Mouse (Mus musculus) embryonic facial prominence, embryonic 13.5 days (tissue): ENCODE results near the gene Pofut2. TPM values are rescaled to one million over a fixed set of nuclear protein-coding genes. Genes with fewer than 3 reads are reported as not detected.

Experiments used
- ATAC-seq: fragments of 200-750 bp; cut with Nextera tagmentation; 2 replicates; pipeline ENCODE4 v1.8.0; 2017; ENCODE audit warnings: low read depth; ENCODE audit not compliant: insufficient number of reproducible peaks, insufficient read depth, low FRiP score, low TSS enrichment
- H3K27ac ChIP-seq: fragments of 300-500 bp; sonication (generic); 2 replicates; pipeline ENCODE4 v1.5.1; 2015; ENCODE audit warnings: moderate library complexity, mild to moderate bottlenecking, inconsistent platforms
- H3K27me3 ChIP-seq: fragments of 300-500 bp; sonication (generic); 2 replicates; pipeline ENCODE4 v1.6.1; 2015; ENCODE audit warnings: mild to moderate bottlenecking, inconsistent platforms
- H3K36me3 ChIP-seq: fragments of 300-500 bp; sonication (generic); 2 replicates; pipeline ENCODE4 v1.6.1; 2015; ENCODE audit warnings: mild to moderate bottlenecking, inconsistent platforms
- H3K4me1 ChIP-seq: fragments of 300-500 bp; sonication (generic); 2 replicates; pipeline ENCODE4 v1.6.1; 2015; ENCODE audit warnings: inconsistent platforms
- H3K4me2 ChIP-seq: fragments of 300-500 bp; sonication (generic); 2 replicates; pipeline ENCODE4 v1.6.1; 2015; ENCODE audit warnings: moderate library complexity, mild to moderate bottlenecking, inconsistent platforms
- H3K4me3 ChIP-seq: fragments of 300-500 bp; sonication (generic); 2 replicates; pipeline ENCODE4 v1.5.1; 2015; ENCODE audit warnings: mild to moderate bottlenecking, inconsistent platforms
- H3K9ac ChIP-seq: fragments of 300-500 bp; sonication (generic); 2 replicates; pipeline ENCODE4 v1.6.1; 2015; ENCODE audit warnings: mild to moderate bottlenecking, inconsistent platforms
- H3K9me3 ChIP-seq: fragments of 300-500 bp; sonication (generic); 2 replicates; pipeline ENCODE4 v1.6.1; 2016; ENCODE audit warnings: inconsistent platforms
- WGBS: fragments of 180-500 bp; shearing (Covaris S2); methylation state at CpG from one replicate; pipeline ENCODE4 v1.1.7; 2015; ENCODE audit warnings: mixed read lengths; 5-methylcytosine and 5-hydroxymethylcytosine counted together
- polyA plus RNA-seq: library from polyadenylated mRNA; unstranded; fragments of >200 nt; fragmentation: Nextera tagmentation; extraction: Ambion mirVana; gene quantifications from 2 replicates; pipeline ENCODE4 v1.2.1, GENCODE M21; 2015

Pofut2 gene
- polyA plus RNA-seq, 1 experiment from 2014 or later = 134 TPM

DNA sequence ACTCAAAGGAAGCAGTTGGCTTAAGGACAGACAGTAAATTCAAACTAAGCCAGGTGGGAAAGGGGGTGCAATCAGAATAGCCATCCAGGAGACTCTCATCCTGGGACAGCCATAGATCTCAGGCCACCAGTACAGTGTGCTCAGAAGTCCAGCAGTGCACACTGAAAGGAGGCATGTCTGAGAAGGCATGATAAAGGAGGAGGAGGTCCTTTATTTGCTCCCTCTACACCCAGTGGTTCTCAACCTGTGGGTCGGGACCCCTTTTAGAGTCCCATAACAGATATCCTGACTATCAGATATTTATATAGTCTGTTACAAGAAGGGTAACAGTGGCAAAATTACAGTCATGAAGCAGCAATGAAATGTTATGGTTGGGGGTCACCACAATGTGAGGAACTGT lies 25.8 kb upstream of the Pofut2 start:
- ATAC-seq = no peak
- Histone ChIP-seq H3K9ac (no peak overlapping the region), H3K4me1 (peaks cover 5% of the 10 kb centered on the region), H3K4me3 (no peak overlapping the region), H3K9me3 (no peaks in the 10 kb centered on the region), H3K27ac (no peak overlapping the region), H3K36me3 (no peaks in the 10 kb centered on the region), H3K4me2 (no peak overlapping the region), H3K27me3 (no peaks in the 10 kb centered on the region)
- WGBS = 89% methylated on average over 1 of the region's 1 CpGs

DNA sequence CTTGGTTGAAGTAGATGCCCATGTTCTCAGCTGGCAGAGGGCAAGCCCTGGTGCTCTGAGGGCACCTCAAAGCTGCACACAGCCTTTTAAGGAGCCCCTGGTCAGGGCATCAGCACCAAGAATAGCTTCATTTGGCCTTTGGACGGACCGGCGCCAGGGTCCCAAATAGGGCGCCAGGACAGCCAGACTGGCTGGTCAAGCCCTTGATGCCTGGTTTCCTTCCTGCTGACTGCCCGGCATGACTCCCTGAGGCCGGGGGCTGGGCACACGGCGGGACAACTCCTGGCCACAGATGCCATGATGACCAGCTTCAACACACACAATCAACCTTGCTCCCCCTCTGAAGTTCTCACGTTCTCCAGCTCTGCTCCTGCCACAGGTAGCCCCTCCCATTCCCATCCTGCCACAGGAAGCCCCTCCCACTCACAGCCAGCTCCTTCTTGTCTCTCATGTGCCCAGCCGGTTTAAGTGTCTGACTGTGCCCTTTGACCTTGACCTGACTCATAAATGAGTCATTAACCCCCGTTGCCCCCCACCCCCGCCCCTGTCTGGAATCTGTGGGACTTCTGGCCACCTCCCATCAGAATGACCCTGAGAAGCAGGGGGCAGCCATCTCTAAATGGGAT lies 23.9 kb upstream of the Pofut2 start:
- Histone ChIP-seq H3K9ac (no peak overlapping the region), H3K27me3 (no peaks in the 10 kb centered on the region), H3K4me2 (no peak overlapping the region), H3K9me3 (no peaks in the 10 kb centered on the region), H3K36me3 (no peaks in the 10 kb centered on the region), H3K4me1 (peaks cover 5% of the 10 kb centered on the region; the same call in 1 of the 2 replicates), H3K4me3 (no peak overlapping the region), H3K27ac (no peak overlapping the region)
- no peak for ATAC-seq
- WGBS = 70% methylated on average over 12 of the region's 12 CpGs

DNA sequence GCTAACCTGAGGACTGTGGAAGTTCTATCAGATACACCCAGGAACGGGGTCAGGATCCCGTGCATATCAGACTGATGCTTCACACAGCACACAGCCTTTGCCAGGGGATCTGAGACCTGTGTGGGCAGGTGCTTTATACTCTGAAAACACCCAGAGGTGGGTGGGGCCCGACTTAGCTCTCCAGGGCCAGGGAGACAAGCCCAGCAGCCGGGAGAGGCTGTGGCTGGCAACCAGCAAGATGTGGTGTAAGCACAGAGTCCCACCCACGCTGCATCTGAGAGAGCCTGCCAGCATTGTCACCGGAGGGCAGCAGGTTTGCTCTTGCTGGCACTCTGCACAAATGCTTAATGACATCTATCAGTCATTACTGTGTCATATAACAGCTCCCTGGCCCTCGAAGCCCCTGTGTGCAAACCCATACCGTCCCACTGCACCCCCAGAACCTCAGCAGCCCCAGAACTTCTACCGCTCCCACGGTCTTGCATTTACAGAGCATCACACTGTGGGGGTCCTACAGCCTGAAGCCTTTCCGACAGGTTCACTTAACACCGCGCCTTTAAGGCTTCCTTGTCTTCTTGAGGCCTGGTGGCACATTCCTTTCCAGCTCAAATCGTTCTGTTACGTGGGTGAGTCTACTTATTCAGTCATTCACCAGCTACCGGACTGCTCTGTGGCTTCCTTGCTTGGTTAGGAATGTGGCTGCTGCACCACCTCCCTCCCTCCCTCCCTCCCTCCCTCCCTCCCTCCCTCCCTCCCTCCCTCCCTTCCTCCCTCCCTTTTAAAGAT lies 21.0 kb upstream of the Pofut2 start:
- Histone ChIP-seq H3K9me3 (no peaks in the 10 kb centered on the region), H3K27me3 (no peaks in the 10 kb centered on the region), H3K9ac (no peak overlapping the region), H3K36me3 (no peaks in the 10 kb centered on the region), H3K4me2 (no peak overlapping the region), H3K4me1 (0 out of 2 replicates have a peak, but pooled peaks cover 5% of the 10 kb centered on the region), H3K27ac (no peak overlapping the region), H3K4me3 (no peak overlapping the region)
- 62% methylated on average over 16 of the region's 16 CpGs for WGBS
- ATAC-seq = 0 out of 2 replicates have a peak, but pooled peaks have one; percentile 48

DNA sequence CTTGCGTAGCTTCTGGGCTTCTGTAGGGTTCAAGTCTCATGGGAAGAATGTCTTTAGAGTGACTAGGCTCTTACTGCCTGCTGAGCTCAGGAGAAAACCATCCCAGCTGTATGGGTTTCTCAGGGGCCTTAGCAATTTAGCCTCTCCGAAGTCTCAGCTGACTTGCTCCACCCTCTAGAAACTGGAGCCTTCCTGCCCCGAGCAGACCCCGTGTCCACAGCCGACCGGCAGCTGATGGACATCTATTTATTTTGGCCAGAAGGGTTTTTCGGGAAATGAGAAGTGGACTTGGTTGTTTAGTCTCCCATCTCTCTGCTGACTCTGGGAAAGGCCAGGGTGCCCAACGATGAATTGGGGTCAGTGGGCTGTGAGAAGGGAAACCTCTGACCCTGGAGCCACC lies 18.3 kb upstream of the Pofut2 start:
- H3K9me3 ChIP-seq = no peaks in the 10 kb centered on the region
- H3K27me3 ChIP-seq = no peaks in the 10 kb centered on the region
- H3K9ac ChIP-seq = no peak overlapping the region
- 67% methylated on average over 8 of the region's 8 CpGs for WGBS
- ATAC-seq = no peak
- no peak overlapping the region for H3K4me3 ChIP-seq
- H3K27ac ChIP-seq = no peak overlapping the region
- 0 out of 2 replicates have a peak, but pooled peaks cover 5% of the 10 kb centered on the region for H3K4me1 ChIP-seq
- no peaks in the 10 kb centered on the region for H3K36me3 ChIP-seq
- no peak overlapping the region for H3K4me2 ChIP-seq

DNA sequence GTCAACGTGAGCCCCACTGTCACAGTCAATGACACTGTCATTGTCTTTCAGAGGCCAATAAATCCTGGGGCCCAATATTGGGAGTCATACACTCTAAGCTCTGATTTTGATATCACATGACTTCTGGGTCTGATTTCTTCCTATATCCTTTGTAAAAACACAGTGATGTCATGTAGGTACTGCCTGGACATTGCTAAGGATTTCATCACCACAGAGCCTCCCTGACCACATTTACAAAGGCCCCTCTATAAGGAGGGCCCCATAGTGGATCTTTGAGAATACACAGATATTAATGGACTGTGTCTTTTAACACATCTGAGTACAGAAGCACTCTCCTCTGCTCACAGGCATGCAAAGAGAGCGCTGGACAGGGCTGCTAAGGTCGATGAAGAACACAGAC lies 16.6 kb upstream of the Pofut2 start:
- Histone ChIP-seq H3K9ac (no peak overlapping the region), H3K27ac (no peak overlapping the region), H3K36me3 (no peaks in the 10 kb centered on the region), H3K4me3 (no peak overlapping the region), H3K27me3 (no peaks in the 10 kb centered on the region), H3K9me3 (no peaks in the 10 kb centered on the region), H3K4me2 (no peak overlapping the region), H3K4me1 (0 out of 2 replicates have a peak, but pooled peaks cover 5% of the 10 kb centered on the region)
- WGBS = 84% methylated on average over 3 of the region's 3 CpGs
- no peak for ATAC-seq

DNA sequence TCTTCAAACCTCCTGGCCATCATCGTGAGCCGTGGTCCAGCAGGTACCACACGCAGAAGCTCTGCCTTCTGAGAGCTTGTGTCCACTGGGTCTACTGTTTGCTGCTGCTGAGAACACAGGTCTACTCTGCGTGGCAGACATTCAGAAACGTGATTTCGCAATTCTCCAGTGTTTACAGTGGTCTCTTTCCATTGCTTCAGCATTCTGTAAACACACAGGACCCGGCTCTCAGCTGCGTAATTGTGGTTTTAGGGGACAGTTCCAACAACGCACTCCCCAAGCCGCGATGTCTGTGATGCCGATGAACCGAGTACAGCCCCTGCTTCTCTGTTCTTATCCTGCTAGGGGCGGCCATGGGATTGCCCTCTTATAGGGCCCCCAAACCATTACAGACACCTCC lies 16.1 kb upstream of the Pofut2 start:
- ATAC-seq = no peak
- Histone ChIP-seq H3K36me3 (no peaks in the 10 kb centered on the region), H3K27ac (no peak overlapping the region), H3K4me2 (no peak overlapping the region), H3K9ac (no peak overlapping the region), H3K27me3 (no peaks in the 10 kb centered on the region), H3K4me1 (0 out of 2 replicates have a peak, but pooled peaks cover 3% of the 10 kb centered on the region), H3K9me3 (no peaks in the 10 kb centered on the region), H3K4me3 (no peak overlapping the region)
- WGBS = 83% methylated on average over 14 of the region's 14 CpGs

DNA sequence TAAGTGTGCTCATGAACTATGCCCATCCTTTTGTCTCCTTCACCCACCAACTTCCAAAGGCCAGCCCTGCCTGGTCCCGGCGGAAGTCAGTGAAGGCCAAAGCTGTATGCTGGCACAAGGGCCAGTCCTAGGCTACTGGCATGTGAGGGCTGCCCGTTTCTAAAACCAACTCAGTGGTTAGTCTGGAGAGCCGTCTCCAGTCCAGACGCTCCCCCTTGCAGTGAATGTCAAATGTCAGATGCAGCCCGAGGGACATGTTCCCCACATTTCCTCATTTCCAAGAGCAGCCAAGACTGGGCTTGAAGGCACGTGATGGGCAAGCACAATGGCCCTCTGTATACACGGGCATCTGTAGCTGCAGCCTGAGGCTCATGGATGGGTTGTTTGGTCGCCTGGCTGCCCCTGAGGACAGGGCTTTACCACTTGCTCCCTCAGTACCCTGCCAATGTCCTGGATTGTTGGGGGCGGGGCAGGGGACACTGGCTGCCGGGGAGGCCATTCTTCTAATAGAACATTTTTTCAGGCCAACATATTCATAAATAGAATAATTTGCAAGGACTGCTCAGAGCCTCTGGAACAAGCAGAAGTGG lies 15.4 kb upstream of the Pofut2 start:
- 45% methylated on average over 11 of the region's 11 CpGs for WGBS
- no peak overlapping the region for H3K27ac ChIP-seq

DNA sequence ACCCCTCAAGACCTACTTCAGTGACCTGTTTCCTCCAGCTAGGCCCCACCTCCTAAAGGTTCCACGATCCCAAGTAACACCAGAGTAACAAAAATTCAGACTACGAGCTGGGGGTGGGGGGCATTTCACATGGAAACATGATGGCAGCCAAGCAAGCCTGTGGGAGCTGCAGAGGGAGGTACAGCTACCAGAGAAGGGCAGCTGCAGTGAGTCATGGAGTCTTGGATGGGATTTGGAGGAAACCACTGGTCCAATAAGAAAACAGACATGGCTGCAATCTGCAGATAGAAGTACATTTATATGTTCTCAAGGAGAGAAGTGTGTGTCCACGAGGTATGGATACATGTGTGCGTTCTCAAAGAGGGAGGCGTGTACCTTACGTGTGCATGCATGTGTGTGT lies 14.2 kb upstream of the Pofut2 start:
- no peak overlapping the region for H3K9ac ChIP-seq
- H3K4me2 ChIP-seq = no peak overlapping the region
- 92% methylated on average over 6 of the region's 6 CpGs for WGBS
- no peaks in the 10 kb centered on the region for H3K9me3 ChIP-seq
- H3K36me3 ChIP-seq = no peaks in the 10 kb centered on the region
- H3K27me3 ChIP-seq = no peaks in the 10 kb centered on the region
- no peak overlapping the region for H3K27ac ChIP-seq
- H3K4me1 ChIP-seq = no peaks in the 10 kb centered on the region
- H3K4me3 ChIP-seq = no peak overlapping the region
- no peak for ATAC-seq

More for the DNA sequence above, 15.4 kb upstream of the Pofut2 start:
- Histone ChIP-seq H3K27me3 (no peaks in the 10 kb centered on the region), H3K4me3 (no peak overlapping the region), H3K4me1 (no peaks in the 10 kb centered on the region), H3K36me3 (no peaks in the 10 kb centered on the region), H3K9ac (no peak overlapping the region), H3K9me3 (no peaks in the 10 kb centered on the region), H3K4me2 (no peak overlapping the region)
- ATAC-seq = no peak

DNA sequence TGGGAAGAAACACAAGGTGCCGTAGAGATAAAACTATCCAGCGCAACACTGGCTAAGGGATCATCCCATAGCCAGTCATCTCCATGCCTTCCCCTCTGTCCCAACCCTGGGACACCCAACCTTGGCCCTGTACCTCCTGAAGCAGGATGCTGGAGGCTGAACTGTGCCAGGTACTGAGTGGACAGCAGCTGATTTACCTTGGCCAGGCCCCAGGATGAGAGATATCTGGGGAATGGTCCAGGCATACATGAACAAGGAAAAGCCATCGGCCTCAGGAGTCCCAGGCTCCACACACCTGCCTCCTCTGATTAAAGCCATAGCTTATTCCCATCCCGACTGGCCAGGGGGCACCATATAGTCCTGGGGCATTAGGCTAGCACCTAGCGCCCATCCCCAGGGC lies 12.0 kb upstream of the Pofut2 start:
- no peak overlapping the region for H3K9ac ChIP-seq
- H3K4me3 ChIP-seq = no peak overlapping the region
- ATAC-seq = no peak
- 84% methylated on average over 5 of the region's 5 CpGs for WGBS
- H3K27ac ChIP-seq = no peak overlapping the region
- peaks cover 14% of the 10 kb centered on the region for H3K4me1 ChIP-seq
- no peaks in the 10 kb centered on the region for H3K9me3 ChIP-seq
- no peak overlapping the region for H3K4me2 ChIP-seq
- no peaks in the 10 kb centered on the region for H3K27me3 ChIP-seq
- H3K36me3 ChIP-seq = no peaks in the 10 kb centered on the region

DNA sequence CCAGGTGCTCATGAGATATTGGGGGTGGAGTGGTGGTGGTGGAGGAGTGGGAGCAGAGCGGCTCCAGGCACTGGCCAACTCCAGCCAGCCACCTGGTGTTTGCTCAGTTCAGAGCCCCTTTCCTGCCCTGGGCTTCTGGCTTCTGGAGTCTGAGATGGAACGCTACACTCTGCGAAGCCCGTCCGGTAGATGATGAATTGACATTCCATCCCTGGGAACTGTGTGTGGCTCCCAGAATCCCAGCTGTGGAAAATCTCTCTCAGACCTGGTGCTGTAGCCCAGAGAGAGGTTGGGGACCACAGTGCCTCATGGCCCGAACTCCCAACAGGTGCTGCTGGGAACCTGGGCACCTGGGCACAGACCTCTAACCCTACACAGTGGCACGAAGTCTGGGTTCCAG lies 11.3 kb upstream of the Pofut2 start:
- Histone ChIP-seq H3K4me2 (no peak overlapping the region), H3K4me1 (peaks cover 21% of the 10 kb centered on the region), H3K9ac (no peak overlapping the region), H3K27me3 (no peaks in the 10 kb centered on the region), H3K27ac (no peak overlapping the region), H3K36me3 (no peaks in the 10 kb centered on the region), H3K9me3 (no peaks in the 10 kb centered on the region), H3K4me3 (no peak overlapping the region)
- ATAC-seq = no peak
- 76% methylated on average over 7 of the region's 7 CpGs for WGBS

DNA sequence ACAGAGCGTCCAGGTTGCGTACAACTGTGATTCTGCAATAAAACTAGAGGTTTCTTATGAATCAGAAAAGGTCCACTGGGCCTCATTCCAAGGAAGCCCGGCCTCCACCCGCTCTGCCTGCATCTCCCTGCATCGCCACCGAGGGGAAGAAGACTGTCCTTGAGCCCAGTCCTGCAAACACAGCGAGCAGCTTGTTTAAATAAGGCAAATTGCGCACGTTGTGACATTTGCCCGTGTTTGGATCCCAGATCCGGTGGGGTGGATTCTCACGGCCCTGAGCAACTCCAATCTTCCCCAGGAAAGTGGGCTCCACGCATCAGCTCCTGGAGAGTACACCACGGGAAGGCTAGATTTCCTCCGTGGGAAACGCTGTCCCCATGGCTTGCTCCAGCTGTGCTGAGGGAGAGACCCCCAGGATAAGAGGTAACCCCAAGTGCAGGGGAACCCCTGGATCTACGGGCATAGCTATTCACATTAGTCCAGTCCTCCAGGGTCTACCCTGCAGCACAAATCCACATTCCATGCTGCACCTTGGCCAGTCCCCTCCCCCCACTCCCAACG lies 7.7 kb upstream of the Pofut2 start:
- Histone ChIP-seq H3K9me3 (no peaks in the 10 kb centered on the region), H3K4me3 (no peak overlapping the region), H3K27me3 (no peaks in the 10 kb centered on the region), H3K36me3 (no peaks in the 10 kb centered on the region), H3K9ac (0 out of 2 replicates have a peak overlapping the region, but pooled peaks have one; percentile 11), H3K4me2 (no peak overlapping the region), H3K4me1 (peaks cover 34% of the 10 kb centered on the region), H3K27ac (no peak overlapping the region)
- no peak for ATAC-seq
- WGBS = 55% methylated on average over 18 of the region's 18 CpGs
